Mouse (Mus musculus): Measurements from ENCODE around the gene Catsperz.

GRCm38 (mm10) chr19:6906199-6906598, 19.0 kb downstream of the Catsperz start:
- TF ChIP-seq FLI1 (IDR thresholded peaks at IDR 0.05; ENCODE audit: low read length) (no peak), GATA1 (IDR thresholded peaks at IDR 0.05; ENCODE audit: borderline replicate concordance, low read length) (no peak)
